ENCODE assay signal across 8 mouse cellular contexts in genomic region chr12:69372731-69373331, GRCm38 (mm10). TPM values are rescaled to one million over a fixed set of nuclear protein-coding genes. Genes with fewer than 3 reads are reported as not detected.
DNase-seq lines count a peak whose midpoint lies in the region; ATAC-seq and TF ChIP-seq lines count a peak whose summit lies in the region.

No protein-coding gene starts in this region.

- peak overlapping the region; percentile 95 for H3K4me2 ChIP-seq in lung, embryonic 14.5 days
- peak overlapping the region; percentile 80 for H3K4me2 ChIP-seq in neural tube, embryonic 15.5 days

- peak; percentile 35 for DNase-seq in thymus, adult 2 months
- DNase-seq in thymus, postnatal 36 days = no peak
- DNase-seq in gastrocnemius, postnatal 10 days = peak; percentile 26
- peak; percentile 65 for DNase-seq in induced T-regulatory cell, adult 2 months (ENCODE audit: low read depth)
- DNase-seq in lung, embryonic 14.5 days = peak; percentile 38
- no peak for DNase-seq in ovary, postnatal 14 days (ENCODE audit: low spot score)

- ATAC-seq in lung, embryonic 14.5 days (ENCODE audit: insufficient read depth) = no peak
- ATAC-seq in neural tube, embryonic 15.5 days (ENCODE audit: low FRiP score) = peak; percentile 16; the same call in 1 of the 2 replicates

- H3K9ac ChIP-seq in lung, embryonic 14.5 days = peak overlapping the region; percentile 98
- H3K9ac ChIP-seq in neural tube, embryonic 15.5 days (replicated peaks) = peak overlapping the region; percentile 97

- H3K36me3 ChIP-seq in thymus, adult 2 months (ENCODE audit: control insufficient read depth, insufficient read depth, low read length) = peaks cover 8% of the 10 kb centered on the region
- peaks cover 25% of the 10 kb centered on the region for H3K36me3 ChIP-seq in lung, embryonic 14.5 days (ENCODE audit: insufficient read depth)
- no peaks in the 10 kb centered on the region for H3K36me3 ChIP-seq in neural tube, embryonic 15.5 days

- peak overlapping the region; percentile 25; the same call in 1 of the 2 replicates for H3K27ac ChIP-seq in thymus, adult 2 months (ENCODE audit: control insufficient read depth, insufficient read depth, low read length)
- H3K27ac ChIP-seq in cortical plate, adult 2 months (ENCODE audit: insufficient read depth, low read length) = peak overlapping the region; percentile 99
- H3K27ac ChIP-seq in lung, embryonic 14.5 days (ENCODE audit: low read depth) = peak overlapping the region; percentile 98
- H3K27ac ChIP-seq in neural tube, embryonic 15.5 days (replicated peaks) = peak overlapping the region; percentile 94

- under 1% methylated on average over 42 of the region's 42 CpGs for WGBS in thymus, adult 2 months
- WGBS in lung, embryonic 14.5 days = 1% methylated on average over 42 of the region's 42 CpGs
- under 1% methylated on average over 42 of the region's 42 CpGs for WGBS in neural tube, embryonic 15.5 days

- peak; percentile 5; the same call in 1 of the 2 replicates for TF ChIP-seq CTCF in thymus, adult 2 months (IDR thresholded peaks at IDR 0.05; ENCODE audit: borderline replicate concordance, control insufficient read depth, extremely low read depth, insufficient read depth, low read length, poor library complexity)
- TF ChIP-seq CTCF in cortical plate, adult 2 months (IDR thresholded peaks at IDR 0.05; ENCODE audit: extremely low read depth, insufficient read depth, low read length) = no peak
- no peak for TF ChIP-seq CTCF in lung, embryonic 14.5 days (IDR thresholded peaks at IDR 0.05; ENCODE audit: low read depth)

- H3K9me3 ChIP-seq in lung, embryonic 14.5 days (ENCODE audit: low read depth, low read length) = no peaks in the 10 kb centered on the region
- no peaks in the 10 kb centered on the region for H3K9me3 ChIP-seq in neural tube, embryonic 15.5 days (replicated peaks)

- H3K4me1 ChIP-seq in thymus, adult 2 months (replicated peaks; ENCODE audit: control insufficient read depth, insufficient read depth, low read length) = 0 out of 2 replicates have a peak, but pooled peaks cover 2% of the 10 kb centered on the region
- peaks cover 4% of the 10 kb centered on the region; the same call in 1 of the 2 replicates for H3K4me1 ChIP-seq in cortical plate, adult 2 months (ENCODE audit: control insufficient read depth, insufficient read depth, low read length)
- H3K4me1 ChIP-seq in lung, embryonic 14.5 days (ENCODE audit: insufficient read depth) = 0 out of 2 replicates have a peak, but pooled peaks cover 6% of the 10 kb centered on the region
- peaks cover 25% of the 10 kb centered on the region for H3K4me1 ChIP-seq in neural tube, embryonic 15.5 days

- no peaks in the 10 kb centered on the region for H3K27me3 ChIP-seq in thymus, adult 2 months (ENCODE audit: control insufficient read depth, insufficient read depth, low read length)
- H3K27me3 ChIP-seq in lung, embryonic 14.5 days (ENCODE audit: insufficient read depth, low read length) = no peaks in the 10 kb centered on the region
- no peaks in the 10 kb centered on the region for H3K27me3 ChIP-seq in neural tube, embryonic 15.5 days (replicated peaks)

- H3K4me3 ChIP-seq in thymus, adult 2 months (ENCODE audit: control insufficient read depth, insufficient read depth, low read length) = peak overlapping the region; percentile 99
- peak overlapping the region; percentile 67 for H3K4me3 ChIP-seq in cortical plate, adult 2 months (ENCODE audit: insufficient read depth, low read length)
- peak overlapping the region; percentile 99 for H3K4me3 ChIP-seq in lung, embryonic 14.5 days (ENCODE audit: low read depth, low read length)
- peak overlapping the region; percentile 100 for H3K4me3 ChIP-seq in neural tube, embryonic 15.5 days (replicated peaks)

- TF ChIP-seq POLR2A in thymus, adult 2 months (IDR thresholded peaks at IDR 0.05; ENCODE audit: control insufficient read depth, extremely low read depth, insufficient read depth, low read length, poor library complexity) = no peak
- TF ChIP-seq POLR2A in cortical plate, adult 2 months (IDR thresholded peaks at IDR 0.05; ENCODE audit: extremely low read depth, insufficient read depth, low read length) = no peak

RNA-seq across cellular contexts. Expression of gene Gm9887, which starts 0.6 kb away (rescaled TPM):
- polyA plus RNA-seq in thymus, adult 2 months (2012; rRNA removed) = 1.1 and 2.8 TPM in 2 replicates
- polyA plus RNA-seq in cortical plate, adult 2 months (2012; rRNA removed) = 0.40 and 0.64 TPM in 2 replicates
- under 1 TPM; 0.45 to 0.54 TPM for total RNA-seq in gastrocnemius, postnatal 10 days (2021)
- polyA plus RNA-seq in lung, embryonic 14.5 days (2014; fragmentation: Nextera tagmentation; extraction: Ambion mirVana) = 2.0 and 2.2 TPM in 2 replicates
- polyA plus RNA-seq in neural tube, embryonic 15.5 days (2015; fragmentation: Nextera tagmentation; extraction: Ambion mirVana) = 0.82 and 0.87 TPM in 2 replicates

RNA-seq across cellular contexts. Expression of gene Arf6, which starts 0.9 kb away (rescaled TPM):
- polyA plus RNA-seq in thymus, adult 2 months (2012; rRNA removed) = 226 and 341 TPM in 2 replicates
- polyA plus RNA-seq in cortical plate, adult 2 months (2012; rRNA removed) = 43.1 and 44.7 TPM in 2 replicates
- 10 to 100 TPM; 42.5 to 52.1 TPM for total RNA-seq in gastrocnemius, postnatal 10 days (2021)
- polyA plus RNA-seq in lung, embryonic 14.5 days (2014; fragmentation: Nextera tagmentation; extraction: Ambion mirVana) = 59.9 and 61.8 TPM in 2 replicates
- polyA plus RNA-seq in neural tube, embryonic 15.5 days (2015; fragmentation: Nextera tagmentation; extraction: Ambion mirVana) = 28.3 and 33.5 TPM in 2 replicates

RNA-seq across cellular contexts. Expression of gene Nemf, which starts 15.9 kb away (rescaled TPM):
- 7.3 and 8.5 TPM in 2 replicates for polyA plus RNA-seq in thymus, adult 2 months (2012; rRNA removed)
- polyA plus RNA-seq in cortical plate, adult 2 months (2012; rRNA removed) = 33.7 and 34.4 TPM in 2 replicates
- total RNA-seq in gastrocnemius, postnatal 10 days (2021) = 10 to 100 TPM; 21.3 to 23.4 TPM
- 79.3 and 84.8 TPM in 2 replicates for polyA plus RNA-seq in lung, embryonic 14.5 days (2014; fragmentation: Nextera tagmentation; extraction: Ambion mirVana)
- polyA plus RNA-seq in neural tube, embryonic 15.5 days (2015; fragmentation: Nextera tagmentation; extraction: Ambion mirVana) = 89.8 and 91.1 TPM in 2 replicates

Comparison
In these comparisons a context has a peak if more than half of its experiments do, and no peak if none do; other contexts are left out.
1. DNase-seq: peak in thymus, adult 2 months (single experiment), gastrocnemius, postnatal 10 days (single experiment), induced T-regulatory cell, adult 2 months (single experiment) and lung, embryonic 14.5 days (single experiment); none in thymus, postnatal 36 days (0 of 2) and ovary, postnatal 14 days (single experiment).
2. H3K27ac ChIP-seq: peak in every context shown above with its lines; median percentile 99 in cortical plate, adult 2 months; 98 in lung, embryonic 14.5 days; 94 in neural tube, embryonic 15.5 days; 25 in thymus, adult 2 months.
3. Peak in every context shown above with its lines, with median percentiles within 50 percentile points of each other: H3K4me3 ChIP-seq.